Mouse (Mus musculus) intestine, embryonic 15.5 days (tissue): ENCODE results near the gene Lat. TPM values are rescaled to one million over a fixed set of nuclear protein-coding genes. Genes with fewer than 3 reads are reported as not detected.

Experiments
- ATAC-seq: fragments of 200-750 bp; cut with Nextera tagmentation; 2 replicates; pipeline ENCODE4 v1.8.0; 2017; ENCODE audit warnings: moderate TSS enrichment, moderate library complexity
- H3K27ac ChIP-seq: fragments of 300-500 bp; sonication (generic); 2 replicates; pipeline ENCODE4 v1.5.1; 2015; ENCODE audit warnings: mild to moderate bottlenecking, inconsistent platforms
- H3K27me3 ChIP-seq: fragments of 300-500 bp; sonication (generic); replicated peaks from 2 replicates; pipeline ENCODE4 v1.6.1; 2015; ENCODE audit warnings: inconsistent platforms
- H3K36me3 ChIP-seq: fragments of 300-500 bp; sonication (generic); 2 replicates; pipeline ENCODE4 v1.6.1; 2015; ENCODE audit warnings: inconsistent platforms
- H3K4me1 ChIP-seq: fragments of 300-500 bp; sonication (generic); replicated peaks from 2 replicates; pipeline ENCODE4 v1.6.1; 2015; ENCODE audit warnings: inconsistent platforms
- H3K4me2 ChIP-seq: fragments of 300-500 bp; sonication (generic); replicated peaks from 2 replicates; pipeline ENCODE4 v1.6.1; 2015; ENCODE audit warnings: mild to moderate bottlenecking, inconsistent platforms
- H3K4me3 ChIP-seq: fragments of 300-500 bp; sonication (generic); replicated peaks from 2 replicates; pipeline ENCODE4 v1.5.1; 2015; ENCODE audit warnings: inconsistent platforms
- H3K9ac ChIP-seq: fragments of 300-500 bp; sonication (generic); 2 replicates; pipeline ENCODE4 v1.6.1; 2015; ENCODE audit warnings: inconsistent platforms
- H3K9me3 ChIP-seq: fragments of 300-500 bp; sonication (generic); 2 replicates; pipeline ENCODE4 v1.6.1; 2016; ENCODE audit warnings: inconsistent platforms
- WGBS: fragments of 180-500 bp; shearing (Covaris S2); methylation state at CpG from one replicate; pipeline ENCODE4 v1.1.7; 2015; 5-methylcytosine and 5-hydroxymethylcytosine counted together
- polyA plus RNA-seq: library from polyadenylated mRNA; unstranded; fragments of >200 nt; fragmentation: Nextera tagmentation; extraction: Ambion mirVana; gene quantifications from 2 replicates; pipeline ENCODE4 v1.2.1, GENCODE M21; 2015

Lat gene
- polyA plus RNA-seq, 1 experiment from 2014 or later = 1.4 TPM

DNA sequence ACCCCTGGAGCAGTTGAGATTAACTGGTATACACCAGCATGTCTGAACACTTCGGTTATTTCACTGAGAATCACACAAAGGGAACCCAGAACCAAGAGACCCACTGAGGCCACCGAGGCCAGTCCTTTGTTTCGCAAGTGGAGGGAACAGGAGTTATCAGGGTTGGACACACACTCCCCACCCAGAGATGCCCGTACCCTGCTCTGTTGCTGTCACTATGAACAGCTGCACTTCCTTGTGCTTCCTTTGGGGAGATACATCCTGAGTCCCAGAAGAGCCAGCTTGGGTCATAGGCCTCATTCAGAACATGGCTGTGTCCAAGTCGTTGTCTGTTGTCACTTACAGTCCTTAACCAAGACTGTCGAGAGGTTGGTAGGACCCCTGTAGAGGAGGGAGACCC lies 6.3 kb downstream of the Lat start:
- WGBS = 77% methylated on average over 6 of the region's 6 CpGs
- H3K4me2 ChIP-seq = no peak overlapping the region
- H3K27me3 ChIP-seq = no peaks in the 10 kb centered on the region
- H3K9ac ChIP-seq = no peak overlapping the region
- H3K9me3 ChIP-seq = no peaks in the 10 kb centered on the region
- no peak overlapping the region for H3K4me3 ChIP-seq
- H3K4me1 ChIP-seq = no peaks in the 10 kb centered on the region
- H3K36me3 ChIP-seq = no peaks in the 10 kb centered on the region
- no peak for ATAC-seq
- H3K27ac ChIP-seq = no peak overlapping the region

DNA sequence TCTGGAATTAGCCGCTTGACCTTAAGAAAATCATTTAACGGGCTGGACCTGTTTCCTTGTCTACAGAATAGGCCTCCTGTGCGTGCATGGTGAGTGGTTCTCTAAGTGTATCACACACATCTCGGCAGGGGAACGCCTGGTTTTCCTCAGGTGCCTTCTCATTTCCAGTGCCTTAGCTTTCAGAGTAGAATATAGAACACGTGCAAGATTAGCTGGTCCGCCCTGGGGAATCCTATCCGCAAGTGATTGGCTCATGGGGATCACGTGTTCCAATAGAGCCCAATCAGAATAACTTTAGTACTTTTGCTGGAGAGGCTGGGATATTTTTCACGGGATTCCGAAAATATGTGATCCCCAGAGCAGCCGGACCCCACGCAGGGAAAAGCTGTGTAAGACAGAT lies 10.3 kb downstream of the Lat start:
- Histone ChIP-seq H3K36me3 (no peaks in the 10 kb centered on the region), H3K27me3 (no peaks in the 10 kb centered on the region), H3K4me3 (no peak overlapping the region), H3K4me1 (no peaks in the 10 kb centered on the region), H3K9ac (no peak overlapping the region), H3K4me2 (no peak overlapping the region), H3K27ac (no peak overlapping the region), H3K9me3 (no peaks in the 10 kb centered on the region)
- no peak for ATAC-seq
- 61% methylated on average over 13 of the region's 13 CpGs for WGBS

DNA sequence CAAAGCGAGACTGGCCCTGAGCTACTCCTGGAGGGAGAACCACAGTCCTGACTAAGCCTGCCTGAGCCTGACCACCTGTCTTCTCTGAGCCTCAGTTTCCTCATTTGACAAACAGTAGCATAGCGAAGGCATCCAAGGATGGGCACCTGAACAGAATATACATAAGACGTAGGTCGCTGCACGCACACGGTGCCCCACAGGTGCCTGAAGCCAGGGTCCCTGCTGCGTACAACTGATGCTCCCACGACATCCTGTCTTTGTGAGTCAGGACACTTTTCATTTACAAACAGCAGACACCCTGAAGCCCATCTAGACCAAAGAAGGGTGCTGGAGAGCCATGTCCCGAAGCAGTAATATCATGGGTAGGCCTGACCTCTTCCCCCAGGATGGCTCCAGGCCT lies 11.0 kb downstream of the Lat start:
- no peaks in the 10 kb centered on the region for H3K9me3 ChIP-seq
- H3K27me3 ChIP-seq = no peaks in the 10 kb centered on the region
- no peak overlapping the region for H3K4me3 ChIP-seq
- no peak overlapping the region for H3K4me2 ChIP-seq
- WGBS = 88% methylated on average over 9 of the region's 9 CpGs
- H3K27ac ChIP-seq = no peak overlapping the region
- no peaks in the 10 kb centered on the region for H3K4me1 ChIP-seq
- H3K36me3 ChIP-seq = no peaks in the 10 kb centered on the region
- H3K9ac ChIP-seq = no peak overlapping the region
- ATAC-seq = no peak

DNA sequence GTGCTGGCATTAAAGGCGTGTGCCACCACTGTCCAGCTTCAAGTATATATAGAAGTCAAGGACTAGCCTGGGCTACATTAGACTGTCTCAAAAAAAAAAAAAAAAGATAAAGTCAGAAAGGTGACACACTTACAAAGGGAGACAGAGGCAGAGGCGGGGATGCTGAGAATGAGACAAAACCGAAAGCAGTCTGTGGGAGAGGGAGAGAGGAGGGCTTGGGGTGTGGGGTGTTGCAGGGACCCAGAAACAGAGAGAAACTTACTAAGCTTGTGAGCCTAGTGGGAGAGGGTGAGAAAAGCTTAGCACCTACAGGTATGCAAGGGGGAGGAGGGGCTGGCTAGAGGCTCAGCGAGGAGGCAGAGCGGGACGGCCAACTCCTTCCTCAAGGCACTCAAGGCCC lies 11.5 kb downstream of the Lat start:
- no peaks in the 10 kb centered on the region for H3K4me1 ChIP-seq
- WGBS = 78% methylated on average over 6 of the region's 6 CpGs

DNA sequence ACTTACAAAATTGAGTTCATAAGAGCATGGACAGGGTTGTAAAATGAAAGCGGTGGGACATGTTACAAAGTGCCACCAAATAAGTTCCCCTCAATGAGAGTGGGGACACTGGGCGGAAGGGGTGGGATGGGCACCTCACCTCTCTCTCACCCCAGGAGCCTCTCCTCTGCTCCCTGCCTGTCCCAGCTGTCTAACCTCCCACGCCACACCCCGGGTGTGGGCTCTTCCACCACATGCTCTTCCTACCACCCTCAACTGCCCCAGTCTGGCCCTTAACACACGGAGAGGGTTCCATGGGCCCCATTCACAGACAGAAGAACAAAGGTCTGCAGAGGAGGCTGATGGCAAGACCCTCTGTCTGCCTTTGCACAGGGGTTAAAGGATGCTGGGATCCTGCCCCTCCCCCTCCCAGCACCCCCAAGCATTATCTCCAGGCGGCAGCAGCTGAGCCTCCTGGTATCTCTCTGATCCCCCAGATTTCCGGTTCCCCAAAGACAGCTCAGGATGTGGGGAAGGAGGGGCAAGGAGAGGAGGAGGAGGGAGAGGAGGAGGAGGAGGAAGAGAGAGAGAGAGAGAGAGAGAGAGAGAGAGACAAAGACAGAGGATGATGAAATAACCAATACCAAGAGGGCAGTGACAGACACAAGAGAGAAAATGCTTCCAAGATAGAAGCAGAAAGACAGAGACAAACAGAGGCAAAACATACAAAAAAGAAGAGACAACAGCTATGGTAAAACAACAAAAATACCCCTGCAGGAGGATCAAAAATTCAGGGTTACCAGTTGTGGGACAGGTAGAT lies 12.4 kb downstream of the Lat start:
- no peaks in the 10 kb centered on the region for H3K4me1 ChIP-seq
- H3K27me3 ChIP-seq = no peaks in the 10 kb centered on the region
- no peaks in the 10 kb centered on the region for H3K9me3 ChIP-seq
- 38% methylated on average over 7 of the region's 7 CpGs for WGBS
- no peak overlapping the region for H3K9ac ChIP-seq
- no peak overlapping the region for H3K4me3 ChIP-seq
- H3K27ac ChIP-seq = no peak overlapping the region
- no peak overlapping the region for H3K4me2 ChIP-seq
- H3K36me3 ChIP-seq = no peaks in the 10 kb centered on the region
- ATAC-seq = peak; percentile 47; the same call in 1 of the 2 replicates

More for the DNA sequence above, 11.5 kb downstream of the Lat start:
- Histone ChIP-seq H3K36me3 (no peaks in the 10 kb centered on the region), H3K4me2 (no peak overlapping the region), H3K9ac (no peak overlapping the region), H3K9me3 (no peaks in the 10 kb centered on the region), H3K27me3 (no peaks in the 10 kb centered on the region), H3K4me3 (no peak overlapping the region), H3K27ac (no peak overlapping the region)
- no peak for ATAC-seq

DNA sequence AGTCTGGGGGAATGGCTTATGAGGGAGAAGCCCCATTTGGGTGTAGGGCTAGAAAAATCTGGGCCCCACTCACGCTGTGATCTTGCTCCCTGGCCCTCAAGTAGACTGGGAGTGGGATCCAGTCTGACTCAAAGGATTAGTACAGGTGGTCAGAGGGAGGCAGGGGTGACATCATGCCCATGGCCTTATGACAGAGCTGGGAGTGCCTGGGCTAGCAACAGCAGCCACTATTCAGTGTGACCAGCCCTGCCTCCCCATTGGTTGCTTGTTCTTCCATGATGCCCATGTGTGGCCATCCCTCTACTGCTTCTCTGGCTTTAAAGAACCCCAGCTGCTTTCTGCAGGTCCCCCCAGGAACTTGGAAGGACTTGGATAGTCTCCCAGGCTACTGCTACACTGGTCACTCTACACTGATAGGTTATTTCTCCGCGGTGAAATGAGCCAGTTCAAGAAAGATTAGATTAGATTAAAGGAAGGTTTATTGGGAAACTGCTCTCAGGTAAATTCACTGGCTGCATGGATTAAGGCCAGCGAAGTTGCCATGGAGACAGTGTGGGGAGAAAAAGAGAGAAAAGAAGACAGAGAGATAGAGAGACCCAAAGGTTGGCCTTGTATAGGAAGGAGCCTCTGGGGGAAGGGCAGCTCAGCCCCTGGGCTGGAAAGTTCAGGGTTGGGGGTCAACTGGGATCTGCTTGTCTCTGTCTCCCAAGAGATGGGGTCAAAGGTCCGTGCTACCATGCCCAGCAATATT lies 13.3 kb downstream of the Lat start:
- H3K27me3 ChIP-seq = no peaks in the 10 kb centered on the region
- H3K36me3 ChIP-seq = no peaks in the 10 kb centered on the region
- WGBS = 43% methylated on average over 5 of the region's 5 CpGs
- H3K4me2 ChIP-seq = no peak overlapping the region
- no peak overlapping the region for H3K4me3 ChIP-seq
- no peak; the same call in 1 of the 2 replicates for ATAC-seq
- H3K9me3 ChIP-seq = no peaks in the 10 kb centered on the region
- H3K9ac ChIP-seq = no peak overlapping the region
- 0 out of 2 replicates have a peak, but pooled peaks cover 2% of the 10 kb centered on the region for H3K4me1 ChIP-seq
- H3K27ac ChIP-seq = no peak overlapping the region

DNA sequence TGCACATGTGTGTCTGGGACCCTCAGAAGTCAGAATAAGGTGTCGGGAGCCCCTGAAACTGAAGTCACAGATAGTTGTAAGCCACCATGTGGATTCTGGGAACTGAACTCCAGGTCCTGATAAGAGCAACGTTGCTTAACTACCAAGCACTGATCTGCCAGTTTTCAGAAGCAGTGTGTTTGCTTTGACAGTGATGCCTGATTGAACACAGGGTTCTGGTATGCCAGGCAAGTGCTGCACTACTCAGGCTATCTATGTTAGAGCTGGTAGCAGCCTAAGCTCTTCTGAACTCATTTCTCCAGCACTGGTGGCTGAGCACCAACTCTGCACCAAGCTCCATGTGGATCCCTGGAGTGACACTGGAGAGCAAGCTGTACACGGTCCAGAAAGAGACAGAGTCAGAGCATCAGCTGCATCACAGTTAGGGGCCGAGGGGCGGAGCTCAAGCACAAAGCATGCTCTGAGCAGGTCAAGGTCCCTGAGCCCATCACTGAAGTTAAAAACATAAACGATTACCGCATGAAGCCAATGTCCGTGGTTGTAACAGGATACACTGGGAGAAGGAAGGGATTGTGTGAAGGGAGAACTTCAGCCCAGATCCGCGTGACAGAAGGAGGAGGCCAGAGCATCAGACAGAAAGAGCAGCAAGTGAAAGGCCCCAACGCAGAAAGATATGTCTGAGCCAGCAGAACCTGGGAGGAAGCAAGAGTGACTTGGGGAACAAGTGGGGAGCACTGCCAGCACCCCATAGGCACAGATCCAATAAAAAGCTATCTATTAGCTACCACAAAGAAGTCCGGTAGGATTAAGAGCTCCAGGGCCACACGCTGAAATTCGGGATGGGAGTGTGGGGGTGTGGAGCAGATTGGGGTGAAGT lies 14.4 kb downstream of the Lat start:
- Histone ChIP-seq H3K4me3 (no peak overlapping the region), H3K9me3 (no peaks in the 10 kb centered on the region), H3K4me2 (no peak overlapping the region), H3K27ac (no peak overlapping the region), H3K36me3 (no peaks in the 10 kb centered on the region), H3K27me3 (no peaks in the 10 kb centered on the region), H3K9ac (no peak overlapping the region), H3K4me1 (0 out of 2 replicates have a peak, but pooled peaks cover 2% of the 10 kb centered on the region)
- no peak for ATAC-seq
- 41% methylated on average over 14 of the region's 14 CpGs for WGBS

DNA sequence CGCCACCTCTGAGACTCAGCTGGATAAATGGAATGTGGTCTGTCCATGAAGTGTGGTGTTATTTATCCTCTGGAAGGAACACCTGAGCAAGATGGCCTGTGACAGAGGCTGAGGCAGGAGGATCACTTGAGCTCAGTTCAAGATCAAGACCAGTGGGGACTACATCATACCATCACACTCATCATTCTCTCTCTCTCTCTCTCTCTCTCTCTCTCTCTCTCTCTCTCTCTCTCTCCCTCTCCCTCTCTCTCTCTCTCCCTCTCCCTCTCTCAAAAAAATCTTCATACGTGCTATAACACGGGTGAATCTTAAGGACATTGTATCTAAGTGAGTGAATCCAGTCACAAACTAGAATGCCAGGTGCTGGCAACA lies 15.4 kb downstream of the Lat start:
- no peak for ATAC-seq
- no peak overlapping the region for H3K27ac ChIP-seq
- no peaks in the 10 kb centered on the region for H3K36me3 ChIP-seq
- H3K4me2 ChIP-seq = no peak overlapping the region
- H3K4me3 ChIP-seq = no peak overlapping the region
- no peak overlapping the region for H3K9ac ChIP-seq
- 0 out of 2 replicates have a peak, but pooled peaks cover 2% of the 10 kb centered on the region for H3K4me1 ChIP-seq
- WGBS = 89% methylated on average over 3 of the region's 3 CpGs
- no peaks in the 10 kb centered on the region for H3K9me3 ChIP-seq
- H3K27me3 ChIP-seq = no peaks in the 10 kb centered on the region

DNA sequence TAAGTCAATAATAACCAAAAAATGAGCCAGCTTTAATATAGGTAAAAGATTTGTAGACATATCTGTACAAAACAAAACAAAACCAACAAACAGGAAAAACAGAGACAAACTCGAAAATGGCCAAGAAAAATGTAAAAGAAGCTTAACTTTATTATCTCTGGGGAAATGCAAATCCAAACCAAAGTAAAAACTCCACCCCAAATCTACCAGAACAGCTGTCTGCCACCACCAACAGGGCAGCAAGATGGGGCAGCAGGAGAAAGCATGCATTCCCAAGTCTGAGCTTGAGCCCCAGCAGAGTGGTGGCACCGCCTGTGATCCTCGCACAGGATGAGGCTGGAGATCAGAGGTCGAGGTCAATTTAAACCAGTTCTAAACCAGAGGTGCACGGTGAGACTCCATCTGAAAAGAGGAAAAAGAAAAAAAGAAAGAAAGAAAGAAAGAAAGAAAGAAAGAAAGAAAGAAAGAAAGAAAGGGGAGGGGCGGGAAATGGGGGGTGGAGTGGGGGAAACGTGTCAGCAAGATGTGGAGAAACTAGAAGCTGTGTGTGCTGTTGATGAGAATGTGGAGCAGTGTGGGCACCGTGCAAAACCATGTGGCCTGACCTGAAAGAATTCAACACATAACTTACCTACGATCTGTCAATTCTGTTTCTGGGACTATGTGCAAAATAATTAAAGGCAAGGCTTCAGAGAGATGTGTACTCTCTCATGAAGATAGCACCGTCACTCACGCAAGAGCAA lies 15.9 kb downstream of the Lat start:
- Histone ChIP-seq H3K4me3 (no peak overlapping the region), H3K4me1 (0 out of 2 replicates have a peak, but pooled peaks cover 2% of the 10 kb centered on the region), H3K36me3 (no peaks in the 10 kb centered on the region), H3K27me3 (no peaks in the 10 kb centered on the region), H3K4me2 (no peak overlapping the region), H3K9me3 (no peaks in the 10 kb centered on the region), H3K27ac (no peak overlapping the region), H3K9ac (no peak overlapping the region)
- ATAC-seq = no peak
- 65% methylated on average over 11 of the region's 11 CpGs for WGBS

DNA sequence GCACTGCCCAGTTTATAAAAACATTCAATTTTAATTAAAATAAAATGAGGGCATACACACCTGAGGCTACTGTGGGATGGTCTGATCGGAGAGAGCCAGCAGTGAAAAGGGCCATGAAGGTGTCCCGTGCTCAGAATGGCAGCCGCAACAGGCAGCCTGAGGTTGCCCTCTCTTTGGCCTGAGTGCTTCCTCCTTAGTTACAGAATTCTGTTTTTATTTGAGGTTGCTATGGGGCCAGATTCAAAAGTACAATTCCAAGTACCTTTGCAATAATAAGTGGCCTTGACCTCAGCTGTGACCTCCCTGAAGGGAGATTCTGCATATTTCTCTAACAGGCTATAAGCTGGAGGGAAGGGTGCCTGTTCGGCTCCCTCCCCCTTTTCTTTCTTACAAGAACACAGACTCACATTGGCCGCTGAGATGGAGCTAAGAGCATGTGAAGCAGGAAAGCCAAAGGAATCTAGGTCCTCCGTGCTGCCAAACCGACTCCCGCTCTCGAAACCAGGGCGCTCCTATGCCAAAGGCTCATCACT lies 17.9 kb downstream of the Lat start:
- no peak overlapping the region for H3K9ac ChIP-seq
- H3K27me3 ChIP-seq = no peaks in the 10 kb centered on the region
- 0 out of 2 replicates have a peak, but pooled peaks cover 2% of the 10 kb centered on the region for H3K4me1 ChIP-seq
- no peak overlapping the region for H3K27ac ChIP-seq
- WGBS = 54% methylated on average over 10 of the region's 10 CpGs
- H3K9me3 ChIP-seq = no peaks in the 10 kb centered on the region
- no peak for ATAC-seq
- no peak overlapping the region for H3K4me3 ChIP-seq
- no peak overlapping the region for H3K4me2 ChIP-seq
- H3K36me3 ChIP-seq = no peaks in the 10 kb centered on the region

DNA sequence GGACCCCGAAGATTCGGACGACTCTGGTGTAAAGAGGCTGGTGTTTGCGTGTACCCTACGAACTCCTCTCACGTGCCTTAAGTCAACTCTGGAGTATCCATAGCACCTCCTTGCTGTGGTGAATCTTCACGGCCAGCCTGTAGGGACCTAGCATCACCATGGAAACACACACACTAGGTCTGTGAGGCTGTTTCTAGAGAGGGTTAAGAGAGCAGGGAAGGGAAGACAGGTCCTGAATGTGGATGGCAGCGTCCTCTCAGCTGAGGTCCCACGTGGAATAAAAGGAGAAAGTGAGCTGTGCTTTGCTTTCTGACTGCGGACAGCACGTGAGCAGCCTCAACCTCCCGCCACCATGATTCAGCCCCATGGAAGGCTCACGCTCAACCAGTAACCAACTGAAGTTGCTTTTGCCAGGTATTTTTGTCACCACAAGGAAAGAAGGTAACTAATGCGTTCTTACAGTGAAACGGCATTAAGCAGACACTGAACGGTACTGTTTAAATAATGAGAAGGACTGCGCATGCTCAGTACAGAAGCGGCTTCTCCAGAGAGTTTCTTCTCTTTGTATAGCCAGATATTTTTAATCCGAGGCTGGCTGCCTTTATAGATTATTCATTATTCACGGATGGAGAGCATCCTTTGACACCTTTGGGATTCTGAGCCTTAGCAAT lies 18.5 kb downstream of the Lat start:
- 59% methylated on average over 20 of the region's 20 CpGs for WGBS

More for the DNA sequence above, 18.5 kb downstream of the Lat start:
- Histone ChIP-seq H3K27ac (no peak overlapping the region), H3K9me3 (no peaks in the 10 kb centered on the region), H3K27me3 (no peaks in the 10 kb centered on the region), H3K4me2 (no peak overlapping the region; the same call in 1 of the 2 replicates), H3K9ac (no peak overlapping the region), H3K4me1 (0 out of 2 replicates have a peak, but pooled peaks cover 2% of the 10 kb centered on the region), H3K4me3 (no peak overlapping the region), H3K36me3 (no peaks in the 10 kb centered on the region)
- no peak for ATAC-seq
